Mouse (Mus musculus): ENCODE measurements around the gene Tmem123.

Gene Tmem123

GRCm38 (mm10) chr9:7763614-7764300, at the start of gene Tmem123:
Gene Tmem123 (plus strand): TSS chr9:7764041.
- peak; percentile 100 for DNase-seq (ENCODE audit: low spot score)

DNA sequence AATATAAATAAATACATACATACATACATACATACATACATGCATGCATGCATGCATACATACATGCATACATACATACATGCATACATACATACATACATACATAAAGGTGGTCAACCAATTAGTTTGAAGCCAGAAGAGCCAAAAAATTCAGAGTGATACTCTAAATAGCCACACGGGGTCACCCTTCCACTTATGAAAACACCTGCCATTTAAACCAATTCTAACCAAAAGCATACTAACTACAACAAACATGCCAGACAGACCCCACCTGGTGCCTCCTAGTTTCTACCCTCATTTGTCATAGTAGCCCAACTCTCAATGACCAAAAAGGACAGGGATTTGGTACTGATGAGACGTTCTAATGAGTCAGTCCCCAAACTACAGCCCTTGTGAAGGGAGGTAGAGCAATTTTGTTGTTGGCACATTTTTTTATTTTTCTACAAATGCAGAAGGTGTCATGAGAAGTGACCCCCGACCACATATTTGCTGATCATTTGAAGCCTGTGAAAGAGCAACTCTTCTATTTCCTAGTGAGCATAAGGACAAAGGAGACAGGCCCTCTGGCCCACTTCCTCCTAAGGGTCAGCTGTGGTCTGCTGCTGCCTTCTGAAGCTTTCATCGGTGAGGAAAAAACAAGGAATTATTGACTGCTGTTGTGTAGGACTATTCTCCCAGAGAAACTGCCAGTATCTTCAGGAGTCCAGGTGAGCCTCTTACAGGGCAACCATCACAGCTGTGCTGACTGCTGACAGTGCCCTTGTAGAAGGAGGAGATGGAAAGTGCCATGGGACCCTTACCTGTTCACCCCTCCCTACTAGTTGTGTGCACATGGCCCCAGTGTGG, 49.6 kb upstream of the Tmem123 start:
- peak; percentile 75 for DNase-seq (ENCODE audit: low spot score)

DNA sequence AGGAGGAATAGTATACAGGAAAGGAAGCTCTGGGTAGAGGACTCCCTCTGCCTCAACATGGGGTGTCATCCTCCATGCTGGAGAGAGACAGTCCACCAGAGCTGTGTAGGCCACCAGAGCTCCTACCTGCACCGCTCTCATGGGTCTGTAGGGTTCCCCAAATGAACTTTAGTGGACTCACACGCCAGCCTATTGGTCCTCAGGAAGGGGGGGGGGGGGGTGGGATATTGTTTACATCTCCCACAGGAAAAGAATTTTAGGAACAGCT, 49.0 kb upstream of the Tmem123 start:
- DNase-seq (ENCODE audit: low spot score), result no peak

GRCm38 (mm10) chr9:7721543-7721942, 42.3 kb upstream of the Tmem123 start:
- DNase-seq (ENCODE audit: low spot score), result no peak

- DNase-seq (ENCODE audit: low spot score), result no peak
Observed at GRCm38 (mm10) chr9:7728997-7729396, 34.8 kb upstream of the Tmem123 start.

DNA sequence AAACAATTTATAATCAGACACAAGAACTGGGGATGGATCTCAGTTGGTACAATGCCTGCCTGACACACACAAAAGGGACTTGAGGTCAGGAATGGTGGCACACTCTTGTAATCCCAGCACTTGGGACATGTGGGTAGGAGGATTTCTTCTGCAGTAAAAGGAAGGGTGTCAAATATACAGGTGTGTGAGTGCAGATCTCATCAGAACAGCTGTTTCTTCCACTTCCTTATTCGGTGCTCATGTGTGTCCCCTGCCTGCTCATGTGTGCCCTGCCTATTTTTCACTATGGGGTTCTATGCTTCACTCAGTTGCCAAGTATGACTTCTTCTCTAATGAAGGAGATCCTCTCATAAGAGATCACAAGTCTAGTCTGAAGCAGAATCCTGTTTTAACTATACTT, 21.1 kb upstream of the Tmem123 start:
- DNase-seq (ENCODE audit: low spot score), result no peak

GRCm38 (mm10) chr9:7744156-7744555, 19.7 kb upstream of the Tmem123 start:
- DNase-seq (ENCODE audit: low spot score), result no peak

DNA sequence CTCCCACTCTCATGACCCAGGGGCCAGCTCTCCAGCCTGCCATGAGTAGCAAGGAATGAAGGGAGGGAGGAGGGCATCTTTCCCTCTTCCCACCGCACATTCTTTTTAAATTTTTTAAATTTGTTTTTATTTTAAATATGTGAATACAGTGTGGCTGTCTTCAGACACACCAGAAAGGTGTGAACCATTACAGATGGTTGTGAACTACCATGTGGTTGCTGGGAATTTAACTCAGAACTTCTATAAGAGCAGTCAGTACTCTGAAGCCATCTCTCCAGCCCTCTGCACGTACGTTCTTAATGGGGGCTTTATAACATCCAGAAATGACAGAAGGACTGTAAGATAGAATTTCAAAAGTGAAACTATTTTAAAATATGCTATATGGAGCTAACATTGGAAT, 15.0 kb upstream of the Tmem123 start:
- DNase-seq (ENCODE audit: low spot score), result no peak

GRCm38 (mm10) chr9:7749537-7749936, 14.3 kb upstream of the Tmem123 start:
- DNase-seq (ENCODE audit: low spot score), result no peak

GRCm38 (mm10) chr9:7755889-7756423, 7.9 kb upstream of the Tmem123 start:
- no peak for DNase-seq (ENCODE audit: low spot score)

GRCm38 (mm10) chr9:7761906-7762455, 1.9 kb upstream of the Tmem123 start:
- DNase-seq (ENCODE audit: low spot score), result no peak

DNA sequence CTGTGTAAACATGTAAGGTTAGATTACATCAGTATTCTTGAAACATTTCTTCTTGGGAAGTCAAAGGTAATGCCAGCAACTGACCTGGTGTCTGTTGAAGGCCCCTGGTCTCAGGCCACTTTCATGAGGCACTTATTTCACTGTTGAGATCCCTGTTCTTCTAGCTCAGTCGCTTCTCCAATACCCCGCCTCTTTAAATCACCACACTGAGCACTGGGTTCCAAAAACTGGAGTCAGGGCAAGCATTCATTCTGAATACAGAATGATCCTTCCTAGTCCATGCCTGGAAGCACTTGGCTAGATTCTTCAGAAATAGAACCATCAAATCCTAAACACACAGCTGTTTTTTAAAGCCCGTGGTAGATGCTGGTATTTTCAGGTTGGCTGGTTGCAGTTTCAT, 1.1 kb upstream of the Tmem123 start:
- DNase-seq (ENCODE audit: low spot score), result no peak

DNA sequence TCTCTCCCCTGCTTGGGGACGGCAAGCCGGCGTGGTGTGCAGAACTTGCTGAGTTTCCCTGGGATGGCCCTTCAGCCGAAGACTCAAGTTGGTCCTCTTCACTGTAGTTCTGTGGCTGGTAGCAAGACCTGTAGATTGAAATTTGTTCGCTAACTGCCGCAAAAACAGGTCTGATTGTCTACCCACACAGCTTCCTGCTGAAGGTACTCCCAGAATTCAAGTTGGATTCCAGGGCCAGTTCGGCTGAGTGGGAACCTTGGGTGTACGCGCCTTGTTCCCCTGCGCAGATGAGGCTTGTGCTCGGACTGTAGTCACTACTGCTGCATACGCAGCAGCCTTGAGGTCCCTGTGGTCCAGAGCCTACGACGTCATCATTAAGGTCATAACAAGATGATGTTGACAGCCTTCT, 626 bp downstream of the Tmem123 start:
- DNase-seq (ENCODE audit: low spot score), result peak; percentile 56

- peak; percentile 33 for DNase-seq (ENCODE audit: low spot score)
Observed at GRCm38 (mm10) chr9:7765236-7765635, 1.4 kb downstream of the Tmem123 start.

GRCm38 (mm10) chr9:7766582-7766981, 2.7 kb downstream of the Tmem123 start:
- no peak for DNase-seq (ENCODE audit: low spot score)

GRCm38 (mm10) chr9:7767526-7767925, 3.7 kb downstream of the Tmem123 start:
- no peak for DNase-seq (ENCODE audit: low spot score)

DNA sequence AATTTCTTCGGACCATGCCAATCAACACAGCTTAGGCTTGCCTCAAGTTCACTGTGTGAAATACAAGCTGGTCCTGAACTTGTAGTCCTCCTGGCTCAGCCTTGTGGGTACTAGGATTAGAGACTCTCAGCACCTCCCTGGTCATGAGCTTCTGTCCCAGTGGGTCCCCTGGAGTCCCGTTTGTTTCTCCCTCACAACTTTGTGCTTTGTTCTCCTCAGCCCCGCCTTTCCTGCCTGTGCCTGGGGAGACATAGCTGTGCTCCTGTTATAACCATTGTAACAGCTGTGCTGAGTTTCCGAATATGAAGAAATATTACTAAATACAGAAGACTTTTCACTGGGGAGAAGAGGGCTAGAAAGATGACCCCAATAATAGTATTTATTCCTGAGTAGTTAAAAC, 5.2 kb downstream of the Tmem123 start:
- DNase-seq (ENCODE audit: low spot score), result no peak

GRCm38 (mm10) chr9:7769491-7769890, 5.7 kb downstream of the Tmem123 start:
- DNase-seq (ENCODE audit: low spot score), result no peak

- DNase-seq (ENCODE audit: low spot score), result no peak
Observed at GRCm38 (mm10) chr9:7772361-7772760, 8.5 kb downstream of the Tmem123 start.

- DNase-seq (ENCODE audit: low spot score), result no peak
Observed at GRCm38 (mm10) chr9:7772773-7773454, 9.1 kb downstream of the Tmem123 start.

- DNase-seq (ENCODE audit: low spot score), result no peak
Observed at GRCm38 (mm10) chr9:7773686-7774085, 9.8 kb downstream of the Tmem123 start.

- DNase-seq (ENCODE audit: low spot score), result no peak
Observed at GRCm38 (mm10) chr9:7774538-7774937, 10.7 kb downstream of the Tmem123 start.

- DNase-seq (ENCODE audit: low spot score), result no peak
Observed at GRCm38 (mm10) chr9:7775011-7775410, 11.2 kb downstream of the Tmem123 start.

Measured in adipocyte (in vitro differentiated cells).